Mouse (Mus musculus): Measurements from ENCODE around the gene Epha2.

Epha2 gene

DNA sequence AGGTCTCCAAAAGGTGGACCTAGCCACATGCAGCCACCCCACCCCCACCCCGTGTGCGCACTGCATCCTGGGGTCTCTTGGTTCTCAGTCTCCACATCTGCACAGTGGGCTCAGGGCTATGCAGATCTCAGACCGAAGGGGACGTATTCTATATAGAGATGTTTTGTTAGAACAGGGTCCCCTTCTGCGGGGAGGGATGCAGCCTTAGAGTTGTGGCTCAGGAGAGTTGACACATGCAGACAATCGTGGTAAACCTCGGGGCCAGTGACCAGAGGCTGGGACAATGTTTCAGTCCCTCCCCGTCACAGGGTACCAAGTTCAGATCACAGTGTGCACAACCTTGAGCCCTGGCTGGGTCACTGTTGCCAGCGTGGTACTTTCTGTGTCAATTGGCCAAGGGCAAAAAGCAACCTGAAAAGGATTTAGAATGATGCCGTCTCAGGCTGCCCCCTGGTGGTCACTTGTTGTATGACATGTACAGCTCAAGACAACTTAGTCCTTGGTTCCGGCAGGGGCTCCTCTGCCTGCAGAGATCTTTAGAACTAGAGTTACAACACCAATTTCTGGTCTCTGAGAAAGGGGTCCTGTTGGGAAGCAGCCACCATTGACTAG is 62.0 kb downstream of the Epha2 start:
- peak; percentile 72 for DNase-seq (ENCODE audit: extremely low spot score, low read depth, low spot score)

DNA sequence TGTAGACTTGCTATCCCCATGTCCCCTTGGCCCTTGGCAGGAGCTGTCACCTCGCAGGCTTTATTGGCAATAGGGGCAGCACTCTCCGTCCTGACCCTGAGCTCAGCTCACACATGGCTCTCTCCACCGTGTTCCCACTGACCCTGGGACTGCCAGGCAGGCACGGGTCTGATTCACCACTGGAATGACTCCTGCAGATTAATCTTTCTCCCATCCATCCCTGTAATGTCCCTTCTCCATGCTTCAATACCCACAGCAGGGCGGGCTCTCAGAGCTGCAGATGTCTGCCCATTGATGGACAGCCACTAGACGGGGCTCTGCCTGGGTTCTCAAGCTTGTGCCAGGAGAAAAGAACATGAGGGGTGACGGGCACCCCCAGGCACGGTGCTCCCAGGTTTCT is 64.1 kb downstream of the Epha2 start:
- no peak for DNase-seq (ENCODE audit: extremely low spot score, low read depth, low spot score)

DNA sequence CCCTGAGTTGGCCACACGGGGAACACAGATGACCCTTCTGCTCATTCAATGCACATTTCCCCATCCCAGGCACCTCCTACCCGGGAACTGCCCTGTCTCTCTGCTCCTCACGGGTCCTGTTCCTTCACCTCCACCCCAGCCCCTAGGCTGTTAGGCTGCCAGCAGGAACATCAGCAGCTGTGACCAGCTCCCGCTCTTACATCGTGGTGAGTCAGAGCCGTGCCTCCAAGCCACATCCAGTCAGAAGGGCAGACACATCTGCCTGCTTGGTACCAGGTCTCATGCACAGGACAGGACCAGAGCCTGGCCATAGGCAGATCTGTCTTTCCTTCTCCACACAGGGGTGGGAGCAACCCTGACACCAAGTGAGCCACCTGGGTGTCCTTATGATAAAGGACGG is 64.8 kb downstream of the Epha2 start:
- no peak for DNase-seq (ENCODE audit: extremely low spot score, low read depth, low spot score)

DNA sequence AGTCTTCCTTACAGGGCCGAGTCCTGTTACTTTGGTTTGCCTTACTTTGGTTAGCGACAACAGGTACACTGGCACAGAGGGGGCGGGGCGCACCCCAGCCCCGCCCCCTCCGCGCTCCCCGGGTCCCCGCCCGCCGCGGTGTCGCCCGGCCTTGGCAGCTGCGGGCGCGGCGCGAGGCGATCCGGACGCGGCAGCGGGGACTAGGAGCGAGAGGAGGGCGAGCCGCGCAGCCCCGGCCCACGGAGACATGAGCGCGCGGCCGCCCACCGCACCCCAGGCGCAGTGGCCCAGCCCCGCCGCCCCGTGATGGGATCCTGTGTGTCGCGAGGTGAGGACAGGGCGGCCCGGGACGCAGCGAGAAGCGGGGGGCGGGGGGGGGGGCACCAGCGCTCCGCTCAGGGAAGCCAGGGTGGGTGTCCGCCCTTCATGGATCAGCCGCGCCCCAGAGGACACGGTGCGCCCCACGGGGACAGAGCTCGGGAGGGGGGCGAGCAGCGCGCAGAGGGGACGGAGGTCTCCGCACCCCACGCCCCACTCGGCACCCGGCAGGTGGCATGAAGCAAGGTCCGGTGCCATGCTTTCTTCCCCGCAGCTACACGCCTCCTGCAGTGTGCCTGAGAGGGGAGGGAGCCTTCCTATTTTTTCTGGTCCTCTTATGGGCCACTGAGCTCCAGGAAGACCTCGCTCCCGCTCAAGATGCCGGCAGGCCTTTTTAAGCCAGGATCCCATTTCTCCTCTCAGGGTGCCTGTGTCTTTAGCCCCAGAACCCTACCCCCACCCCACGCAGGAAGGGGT is 67.2 kb downstream of the Epha2 start, which contains the start of gene Fam131c:
Gene Fam131c (plus strand): TSS at position 224 of the 795 bp plus-strand sequence.
- no peak for DNase-seq (ENCODE audit: extremely low spot score, low read depth, low spot score)

DNA sequence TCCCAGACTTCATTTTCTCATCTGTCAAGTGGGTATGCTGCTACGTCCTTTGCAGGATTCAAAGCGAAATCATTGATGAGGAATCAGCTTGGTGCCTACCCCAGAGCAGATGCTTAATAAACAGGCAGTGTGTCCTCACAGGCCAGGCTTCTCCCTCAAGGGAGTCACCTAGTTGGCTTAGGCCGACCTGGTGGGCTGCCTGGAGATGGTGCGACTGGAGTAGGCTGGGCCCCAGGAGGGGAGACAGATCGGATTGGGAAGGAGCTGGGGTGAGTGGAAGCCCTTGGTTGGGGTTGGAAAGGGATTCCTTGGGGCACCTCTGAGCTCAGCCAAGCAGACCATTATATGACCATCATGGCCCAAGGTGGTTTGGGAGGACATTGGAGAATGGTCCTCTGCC is 71.4 kb downstream of the Epha2 start:
- no peak for DNase-seq (ENCODE audit: extremely low spot score, low read depth, low spot score)

Measured in hindlimb bud, embryonic 11.5 days (tissue).